Mouse (Mus musculus): Measurements from ENCODE around the gene Tenm2.

Tenm2 gene

GRCm38 (mm10) chr11:35989967-35990366, 1245.8 kb downstream of the Tenm2 start:
- DNase-seq (ENCODE audit: low spot score): no peak

- DNase-seq (ENCODE audit: low spot score): peak; percentile 89
Observed at GRCm38 (mm10) chr11:35985841-35986393, 1249.8 kb downstream of the Tenm2 start.

DNA sequence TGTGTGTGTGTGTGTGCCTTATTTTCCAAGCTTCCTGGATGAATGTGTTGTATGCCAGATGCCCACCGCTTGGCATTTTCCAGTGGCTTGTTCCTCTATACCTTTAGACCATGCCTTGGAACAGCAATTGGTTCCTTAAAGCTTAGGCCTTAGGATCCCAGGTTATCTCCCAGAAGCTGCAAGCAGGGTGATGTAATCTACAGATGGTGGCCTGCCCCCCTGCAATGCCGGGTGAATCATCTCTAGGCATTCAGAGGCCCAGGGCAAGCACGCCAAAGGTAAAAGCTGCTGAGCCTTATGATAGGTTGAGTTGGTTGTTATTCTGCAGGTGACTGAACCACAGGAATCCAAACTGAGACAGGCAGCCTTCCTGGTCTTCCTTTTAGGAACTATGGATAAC, 1253.0 kb downstream of the Tenm2 start:
- no peak for DNase-seq (ENCODE audit: low spot score)

GRCm38 (mm10) chr11:35980411-35980917, 1255.3 kb downstream of the Tenm2 start, which contains the start of gene Wwc1:
Wwc1 (minus strand) TSS chr11:35980527.
- no peak for DNase-seq (ENCODE audit: low spot score)

DNA sequence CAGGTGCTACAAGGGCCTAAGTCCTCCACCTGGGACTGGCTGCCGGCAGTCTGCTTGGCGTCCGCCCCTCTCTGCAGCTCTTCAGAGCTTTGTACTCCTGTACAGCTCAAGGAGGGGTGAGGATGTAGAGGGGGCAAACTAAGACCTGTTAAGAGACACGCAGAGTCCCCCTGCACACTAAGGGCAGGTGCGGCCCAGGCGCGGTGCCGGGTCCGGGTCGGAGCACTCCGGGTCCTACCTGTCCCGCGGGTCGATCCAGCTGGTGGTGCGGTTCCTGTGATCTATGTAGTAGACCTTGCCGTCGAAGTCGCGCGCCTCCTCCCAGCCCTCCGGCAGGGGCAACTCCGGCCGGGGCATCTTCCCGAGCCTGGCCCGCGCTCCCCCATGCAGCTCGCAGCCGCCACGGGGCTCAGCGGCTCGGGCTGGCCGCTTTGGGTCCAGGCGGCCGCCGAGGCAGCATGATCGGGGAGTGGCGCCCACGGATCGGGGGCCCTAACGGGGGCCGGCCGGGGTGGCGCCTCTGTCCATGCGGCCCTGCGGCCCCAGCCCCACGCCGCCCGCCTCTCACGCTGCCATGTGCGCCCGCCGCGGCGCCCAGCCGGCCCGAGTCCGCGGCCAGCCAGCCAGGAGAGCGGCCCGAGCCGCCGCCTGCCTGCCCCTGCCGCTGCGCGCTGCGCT, 1255.9 kb downstream of the Tenm2 start:
- DNase-seq (ENCODE audit: low spot score): no peak

DNA sequence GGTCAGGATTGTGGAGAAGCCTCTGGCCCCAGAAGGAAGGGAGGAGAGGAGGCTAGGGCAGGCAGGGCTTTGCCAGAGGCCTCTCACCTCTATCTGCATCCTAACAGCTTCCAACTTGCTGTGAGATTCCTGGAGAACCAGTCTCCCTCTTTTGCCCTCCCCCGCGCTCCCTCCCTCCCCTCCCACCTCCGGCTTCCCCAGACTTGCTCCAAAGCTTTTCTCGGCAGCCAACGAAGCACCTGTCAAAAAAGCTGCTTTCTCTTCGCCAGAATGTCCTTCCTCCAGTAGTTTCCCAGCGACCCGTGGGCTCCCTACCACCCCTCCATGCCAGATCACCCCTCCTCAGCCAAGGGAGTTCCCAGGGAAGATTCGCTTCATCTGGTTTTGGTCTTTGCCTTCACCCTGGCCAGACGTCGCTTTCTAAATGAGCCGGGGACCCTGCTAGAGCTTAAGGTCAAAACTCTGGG, 1256.5 kb downstream of the Tenm2 start:
- DNase-seq (ENCODE audit: low spot score): no peak

DNA sequence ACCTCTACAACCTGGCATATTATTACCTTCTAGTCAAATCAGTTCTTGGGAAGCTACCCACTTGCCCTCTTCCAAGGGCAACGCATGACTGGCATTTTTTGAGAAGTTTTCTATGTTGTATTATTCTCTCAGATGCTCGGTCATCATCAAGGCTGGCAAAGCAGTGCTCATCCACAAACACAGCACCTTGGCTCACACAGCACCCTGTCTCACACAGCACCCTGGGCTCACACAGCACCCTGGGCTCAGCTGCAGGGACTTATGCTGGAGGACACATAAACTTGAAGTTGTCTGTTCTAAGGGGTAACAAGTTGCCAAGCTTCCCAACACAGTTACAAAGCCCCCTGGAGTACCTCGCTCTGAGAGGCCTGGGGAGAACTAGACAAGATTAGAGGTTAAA, 1258.0 kb downstream of the Tenm2 start:
- no peak for DNase-seq (ENCODE audit: low spot score)

DNA sequence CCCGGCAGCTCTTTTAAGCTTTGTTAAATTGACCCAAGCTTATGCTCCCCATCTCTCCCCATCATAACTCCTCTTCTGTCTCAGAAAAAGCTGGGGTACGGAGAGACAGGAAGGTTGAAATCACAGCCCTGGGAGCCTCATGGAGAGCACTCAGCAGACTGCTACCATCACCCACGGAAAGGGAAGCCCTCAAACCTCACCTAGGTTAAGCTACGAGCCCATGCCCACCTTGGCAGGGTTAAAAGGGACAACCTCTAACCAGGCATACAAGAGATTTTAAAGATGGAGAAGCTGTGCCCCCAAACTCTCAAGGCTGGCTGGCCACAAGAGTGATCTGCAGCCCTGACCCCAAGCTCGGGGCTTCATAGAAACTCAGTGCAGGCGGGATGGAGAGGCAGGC, 1258.7 kb downstream of the Tenm2 start:
- DNase-seq (ENCODE audit: low spot score): no peak

DNA sequence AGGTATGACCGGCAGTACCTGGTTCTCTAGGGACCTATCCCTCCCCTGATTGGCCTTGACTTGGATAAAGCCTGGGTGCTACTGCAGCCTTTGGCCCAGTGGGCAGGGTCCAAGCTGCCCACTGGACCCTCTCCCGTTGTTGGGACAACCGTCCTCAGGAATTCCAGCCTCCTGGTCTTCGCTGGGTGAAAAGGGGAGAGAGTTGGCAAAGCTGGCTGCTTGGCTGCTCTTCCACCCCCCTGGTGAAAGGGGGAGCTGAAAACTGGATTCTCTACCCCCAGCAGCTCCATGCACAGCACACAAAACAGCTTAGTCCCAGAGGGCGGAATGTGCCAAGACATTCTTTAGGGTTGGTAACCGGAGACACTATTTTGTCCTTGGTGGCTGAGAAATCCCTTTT, 1259.3 kb downstream of the Tenm2 start:
- no peak for DNase-seq (ENCODE audit: low spot score)

DNA sequence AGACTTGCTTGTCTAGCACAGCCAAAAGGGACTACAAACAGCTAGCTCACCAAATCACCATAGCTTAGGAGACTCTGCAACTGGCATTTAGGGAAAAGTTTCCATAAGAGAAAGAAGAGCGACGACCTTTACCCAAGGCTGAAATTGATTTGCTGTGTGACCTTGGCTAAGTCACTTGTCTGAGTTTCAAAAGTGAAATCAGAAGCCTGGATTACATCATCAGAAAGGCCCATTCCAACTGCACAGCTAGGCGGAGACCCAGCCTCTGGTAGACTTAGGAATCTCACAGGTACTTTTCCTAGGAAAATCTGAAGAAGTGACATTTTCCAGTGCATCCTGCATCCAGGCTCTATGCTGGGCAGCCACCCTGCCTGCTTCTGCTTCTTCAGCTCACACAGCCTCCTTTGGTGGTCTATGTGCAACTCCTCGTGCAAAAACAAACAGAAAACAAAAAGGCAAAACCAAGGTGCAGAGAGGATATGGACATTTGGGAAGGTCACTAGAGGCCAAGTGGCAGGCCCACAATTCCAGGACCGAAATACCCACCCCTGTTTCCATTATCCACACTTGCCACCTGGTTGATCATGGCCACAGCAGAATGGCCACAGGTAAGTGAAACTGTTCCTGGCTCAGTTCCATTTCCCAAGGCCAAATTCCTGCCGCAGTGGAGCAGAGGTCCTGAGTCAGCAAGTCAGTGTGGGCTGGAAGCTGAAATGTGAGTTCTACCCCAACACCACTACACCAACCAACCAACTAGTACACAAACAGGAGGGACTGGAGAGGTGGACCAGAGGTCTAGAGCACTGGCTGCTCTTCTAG, 1260.9 kb downstream of the Tenm2 start:
- DNase-seq (ENCODE audit: low spot score): no peak

- no peak for DNase-seq (ENCODE audit: low spot score)
Observed at GRCm38 (mm10) chr11:35973135-35973534, 1262.6 kb downstream of the Tenm2 start.

DNA sequence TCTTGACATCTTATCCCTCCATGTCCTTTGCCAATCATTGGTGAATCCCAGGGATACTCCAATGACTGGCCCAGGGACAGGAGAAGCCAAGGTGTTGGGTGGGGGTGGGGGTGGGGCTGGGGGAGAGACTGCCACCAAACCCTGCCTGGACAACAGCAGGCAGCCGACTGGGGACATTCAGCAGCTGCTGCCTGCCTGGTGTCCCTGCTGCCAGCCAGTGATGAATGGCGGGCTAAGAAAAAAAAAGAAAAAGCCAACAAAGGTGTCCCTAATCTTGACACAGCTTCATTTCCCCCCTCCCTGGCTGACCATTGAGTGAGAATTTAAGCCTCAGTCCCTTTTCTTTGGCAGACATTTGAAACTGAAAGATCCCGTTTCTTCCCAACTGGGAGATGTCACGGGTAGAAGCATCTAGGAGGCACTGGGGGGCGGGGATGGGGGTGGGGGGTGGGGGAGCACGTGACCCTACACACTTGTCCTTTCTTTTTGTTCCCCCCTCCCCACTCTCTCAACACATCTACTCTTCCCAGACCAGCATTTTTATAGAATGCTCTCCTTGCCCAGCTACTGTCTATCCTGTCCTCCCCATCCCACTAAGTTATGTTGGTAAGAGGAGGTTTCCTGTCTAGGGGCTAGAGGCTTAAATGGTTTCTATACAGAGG, 1263.4 kb downstream of the Tenm2 start:
- DNase-seq (ENCODE audit: low spot score): no peak

GRCm38 (mm10) chr11:35970806-35971705, 1264.7 kb downstream of the Tenm2 start:
- no peak for DNase-seq (ENCODE audit: low spot score)

- DNase-seq (ENCODE audit: low spot score): no peak
Observed at GRCm38 (mm10) chr11:35968291-35968690, 1267.5 kb downstream of the Tenm2 start.

GRCm38 (mm10) chr11:35963981-35964549, 1271.7 kb downstream of the Tenm2 start:
- DNase-seq (ENCODE audit: low spot score): no peak

- no peak for DNase-seq (ENCODE audit: low spot score)
Observed at GRCm38 (mm10) chr11:35963554-35963953, 1272.2 kb downstream of the Tenm2 start.

- DNase-seq (ENCODE audit: low spot score): no peak
Observed at GRCm38 (mm10) chr11:35962431-35962830, 1273.3 kb downstream of the Tenm2 start.

GRCm38 (mm10) chr11:35959270-35959669, 1276.5 kb downstream of the Tenm2 start:
- DNase-seq (ENCODE audit: low spot score): no peak

Measured in left cerebral cortex, adult 11 months (tissue).